Mouse (Mus musculus) forebrain, embryonic 12.5 days (tissue): ENCODE results near the gene Nvl. TPM values are rescaled to one million over a fixed set of nuclear protein-coding genes. Genes with fewer than 3 reads are reported as not detected.

ENCODE experiments used
- ATAC-seq: fragments of 200-750 bp; cut with Nextera tagmentation; 2 replicates; pipeline ENCODE4 v1.8.0; 2017; ENCODE audit warnings: moderate TSS enrichment; ENCODE audit not compliant: low FRiP score
- H3K27ac ChIP-seq: fragments of 300-500 bp; sonication (generic); 2 replicates; pipeline ENCODE4 v1.5.1; 2016; ENCODE audit warnings: mild to moderate bottlenecking
- H3K27me3 ChIP-seq: fragments of 300-500 bp; sonication (generic); 2 replicates; pipeline ENCODE4 v1.6.1; 2016; ENCODE audit warnings: mild to moderate bottlenecking
- H3K36me3 ChIP-seq: fragments of 300-500 bp; sonication (generic); replicated peaks from 2 replicates; pipeline ENCODE4 v1.6.1; 2016; ENCODE audit warnings: mild to moderate bottlenecking
- H3K4me1 ChIP-seq: fragments of 300-500 bp; sonication (generic); 2 replicates; pipeline ENCODE4 v1.6.1; 2016
- H3K4me2 ChIP-seq: fragments of 300-500 bp; sonication (generic); 2 replicates; pipeline ENCODE4 v1.6.1; 2016; ENCODE audit warnings: mild to moderate bottlenecking, moderate library complexity
- H3K4me3 ChIP-seq: fragments of 300-500 bp; sonication (generic); replicated peaks from 2 replicates; pipeline ENCODE4 v1.5.1; 2016; ENCODE audit warnings: mild to moderate bottlenecking
- H3K9ac ChIP-seq: fragments of 300-500 bp; sonication (generic); 2 replicates; pipeline ENCODE4 v1.6.1; 2016; ENCODE audit warnings: mild to moderate bottlenecking
- H3K9me3 ChIP-seq: fragments of 300-500 bp; sonication (generic); 2 replicates; pipeline ENCODE4 v1.6.1; 2016
- WGBS: fragments of 180-500 bp; shearing (Covaris S2); methylation state at CpG from one replicate; pipeline ENCODE4 v1.1.7; 2016; 5-methylcytosine and 5-hydroxymethylcytosine counted together
- polyA plus RNA-seq: library from polyadenylated mRNA; unstranded; fragments of >200 nt; fragmentation: Nextera tagmentation; extraction: Ambion mirVana; gene quantifications from 2 replicates; pipeline ENCODE4 v1.2.1, GENCODE M21; 2016

Gene Nvl
- polyA plus RNA-seq, result 44.5 and 47.2 TPM in 2 replicates

DNA sequence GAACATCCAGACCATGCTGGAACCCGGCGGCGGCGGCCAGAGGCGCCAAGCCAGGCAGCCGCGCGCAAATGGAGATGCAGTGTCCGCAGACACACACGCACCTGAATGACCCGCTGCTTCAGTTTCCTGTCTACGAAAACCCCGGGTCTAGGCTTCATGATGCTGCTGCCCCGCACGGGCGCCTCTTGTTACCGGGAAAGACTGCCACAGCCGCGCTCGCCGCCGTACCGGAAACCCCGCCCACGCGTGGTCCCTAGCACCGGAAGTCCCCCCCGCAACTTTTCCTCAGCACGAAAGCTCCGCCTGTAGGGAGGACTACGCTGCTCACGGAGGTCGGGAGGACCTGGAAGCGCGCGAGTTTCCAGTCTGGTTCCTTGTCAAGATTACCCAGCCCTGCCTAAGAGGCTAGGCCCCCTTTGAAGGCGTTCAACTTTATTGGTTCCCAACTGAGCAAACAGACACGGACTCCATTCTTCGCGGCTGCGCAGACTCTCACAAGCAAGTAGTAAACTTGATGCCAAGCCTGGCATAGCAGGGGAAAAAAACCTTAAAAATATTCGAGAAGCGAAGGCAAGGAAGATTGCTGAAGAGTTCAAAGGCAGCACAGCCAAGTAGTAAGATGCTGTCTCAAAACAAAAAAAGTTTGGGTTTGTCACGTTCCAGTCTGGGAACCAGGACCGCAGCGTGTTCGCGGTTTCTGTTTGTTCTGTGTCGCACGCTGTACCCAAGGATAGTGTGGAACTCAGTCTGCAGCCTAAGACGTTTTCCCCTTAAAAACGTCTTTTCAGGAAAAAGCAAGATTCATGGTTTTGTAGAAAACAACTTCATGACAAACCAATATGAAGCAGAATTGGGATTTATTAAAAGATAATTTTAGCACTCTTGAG, at the start of gene Nvl, which contains the start of gene Cnih4:
TSS of gene Nvl (minus strand) at position 255 of the 887 bp plus-strand sequence.
TSS of gene Cnih4 (plus strand) at position 744 of the 887 bp plus-strand sequence.
- Histone ChIP-seq H3K4me3 (peak within 1 kb of the TSS; percentile 77), H3K4me2 (peak within 1 kb of the TSS; percentile 72), H3K4me1 (peaks cover 32% of the 10 kb centered on the region), H3K27me3 (no peaks in the 10 kb centered on the region), H3K9me3 (no peaks in the 10 kb centered on the region), H3K36me3 (peaks cover 27% of the 10 kb centered on the region), H3K9ac (peak within 1 kb of the TSS; percentile 70), H3K27ac (peak within 1 kb of the TSS; percentile 88)
- ATAC-seq, result peak; percentile 99
- WGBS, result under 1% methylated on average over 52 of the region's 52 CpGs

DNA sequence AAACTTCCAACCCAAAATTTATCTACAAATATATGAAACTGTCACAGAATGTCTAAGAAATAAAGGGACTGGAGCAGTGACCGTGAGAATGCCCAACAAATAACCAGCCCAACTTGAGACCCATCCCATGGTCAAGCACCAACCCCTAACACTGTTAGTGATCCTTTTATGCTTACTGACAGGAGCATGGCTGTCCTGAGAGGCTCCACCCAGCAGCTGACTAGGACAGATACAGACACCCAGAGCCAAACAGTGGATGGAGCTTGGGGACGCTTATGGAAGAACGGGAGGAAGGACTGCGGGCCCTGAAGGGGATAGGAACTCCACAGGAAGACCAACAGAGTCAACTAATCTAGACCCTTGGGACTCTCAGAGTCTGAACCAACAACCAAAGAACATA, 44.9 kb upstream of the Nvl start:
- no peaks in the 10 kb centered on the region for H3K27me3 ChIP-seq
- no peak overlapping the region for H3K4me2 ChIP-seq
- H3K9ac ChIP-seq, result no peak overlapping the region
- peaks cover 76% of the 10 kb centered on the region for H3K36me3 ChIP-seq
- H3K4me3 ChIP-seq, result no peak overlapping the region
- H3K4me1 ChIP-seq, result no peaks in the 10 kb centered on the region
- H3K27ac ChIP-seq, result no peak overlapping the region
- WGBS, result 87% methylated on average over 4 of the region's 4 CpGs
- no peak for ATAC-seq
- no peaks in the 10 kb centered on the region for H3K9me3 ChIP-seq

DNA sequence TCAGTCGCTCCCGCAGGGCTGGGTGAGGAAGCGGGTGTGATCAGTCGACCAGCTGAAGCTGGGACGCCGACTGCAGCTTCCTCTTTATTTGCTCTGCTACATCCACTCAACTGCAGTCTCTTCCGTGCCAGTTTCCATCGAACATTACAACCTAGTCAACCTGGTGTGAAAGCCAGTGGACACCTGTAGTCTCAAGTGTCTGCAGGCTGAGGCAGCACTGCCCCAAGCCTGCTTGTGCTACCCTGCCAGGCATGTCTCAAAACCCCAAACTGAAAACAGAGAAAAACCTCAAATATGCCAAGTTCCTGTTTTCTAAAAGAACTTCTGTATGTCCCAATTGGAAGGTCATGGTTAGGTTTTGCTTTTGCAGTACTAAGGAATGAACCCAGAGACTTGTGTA, 26.2 kb upstream of the Nvl start:
- Histone ChIP-seq H3K36me3 (peaks cover 59% of the 10 kb centered on the region), H3K4me3 (no peak overlapping the region), H3K9me3 (no peaks in the 10 kb centered on the region), H3K4me2 (no peak overlapping the region), H3K27me3 (no peaks in the 10 kb centered on the region), H3K4me1 (no peaks in the 10 kb centered on the region), H3K9ac (no peak overlapping the region), H3K27ac (no peak overlapping the region)
- WGBS, result 92% methylated on average over 8 of the region's 8 CpGs
- no peak for ATAC-seq

DNA sequence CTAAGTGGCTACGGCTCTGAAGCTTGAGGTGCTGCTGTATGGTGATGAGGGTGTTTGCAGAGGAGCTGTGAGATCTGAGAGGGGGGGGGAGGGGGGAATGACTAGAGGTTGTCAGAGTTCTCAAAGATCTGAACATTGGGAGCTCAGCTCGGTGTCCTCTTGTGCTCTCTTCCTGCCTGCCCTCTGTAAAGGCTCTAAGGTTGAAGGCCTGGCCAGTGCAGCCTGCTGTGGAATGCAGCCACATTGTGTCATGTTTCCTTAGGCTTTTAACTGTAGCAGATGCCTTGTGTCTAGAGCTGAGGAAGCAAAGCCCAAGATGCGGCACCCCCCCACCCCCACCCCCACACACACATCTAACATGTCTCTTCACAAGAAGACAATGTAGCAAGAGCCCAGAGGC, 24.4 kb upstream of the Nvl start:
- 79% methylated on average over 3 of the region's 3 CpGs for WGBS
- Histone ChIP-seq H3K4me1 (no peaks in the 10 kb centered on the region), H3K9me3 (no peaks in the 10 kb centered on the region), H3K9ac (no peak overlapping the region), H3K36me3 (peaks cover 67% of the 10 kb centered on the region), H3K4me3 (no peak overlapping the region), H3K27me3 (no peaks in the 10 kb centered on the region), H3K27ac (no peak overlapping the region), H3K4me2 (no peak overlapping the region)
- no peak for ATAC-seq

DNA sequence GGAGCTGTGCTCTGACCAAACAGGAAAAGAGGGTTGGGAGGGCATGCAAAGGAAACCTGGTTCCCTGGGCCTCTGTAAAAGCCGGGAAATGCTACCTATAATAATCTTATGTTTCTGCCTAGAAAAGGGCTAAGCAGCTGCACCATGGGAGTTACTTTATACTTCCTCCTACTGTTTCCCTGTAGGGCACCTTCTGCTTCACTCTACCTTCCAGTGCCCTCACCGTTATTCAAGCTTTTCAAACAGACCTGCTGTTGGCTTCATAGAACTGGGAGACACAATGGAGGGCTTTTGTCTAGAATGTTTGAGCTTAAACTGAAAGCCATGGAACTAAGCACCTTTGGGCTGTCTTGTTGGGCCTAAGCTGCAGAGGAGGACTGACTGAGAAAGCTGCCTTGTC, 23.8 kb upstream of the Nvl start:
- no peak for ATAC-seq
- H3K9ac ChIP-seq, result no peak overlapping the region
- no peak overlapping the region for H3K27ac ChIP-seq
- H3K36me3 ChIP-seq, result peaks cover 72% of the 10 kb centered on the region
- WGBS, result 82% methylated on average over 2 of the region's 2 CpGs
- H3K4me3 ChIP-seq, result no peak overlapping the region
- H3K9me3 ChIP-seq, result no peaks in the 10 kb centered on the region
- H3K4me2 ChIP-seq, result no peak overlapping the region
- no peaks in the 10 kb centered on the region for H3K4me1 ChIP-seq
- H3K27me3 ChIP-seq, result no peaks in the 10 kb centered on the region

DNA sequence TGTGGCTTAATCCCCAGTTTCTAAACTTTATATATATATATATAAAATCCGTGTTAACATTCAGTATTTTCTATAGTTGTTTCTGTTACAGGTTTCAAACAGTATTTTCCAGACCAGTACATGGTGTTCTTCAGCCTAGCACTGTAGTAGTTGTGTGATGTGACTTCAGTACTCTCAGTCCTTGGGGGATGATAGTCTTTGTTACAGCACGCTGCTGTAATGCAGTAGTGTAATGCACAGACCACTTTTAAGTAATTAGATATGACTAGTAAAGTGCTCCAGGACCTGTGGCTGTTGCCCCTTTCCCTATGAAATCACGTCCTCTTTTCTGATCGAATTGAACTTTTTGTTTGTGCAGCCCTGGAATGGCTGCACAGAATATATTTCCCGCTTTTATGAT, 7.5 kb upstream of the Nvl start:
- Histone ChIP-seq H3K27ac (peak overlapping the region; percentile 92; the same call in 1 of the 2 replicates), H3K4me3 (peak overlapping the region; percentile 97), H3K36me3 (peaks cover 20% of the 10 kb centered on the region), H3K27me3 (no peaks in the 10 kb centered on the region), H3K9ac (peak overlapping the region; percentile 94), H3K9me3 (no peaks in the 10 kb centered on the region), H3K4me1 (peaks cover 27% of the 10 kb centered on the region), H3K4me2 (peak overlapping the region; percentile 63)
- 37% methylated on average over 5 of the region's 5 CpGs for WGBS
- no peak for ATAC-seq

DNA sequence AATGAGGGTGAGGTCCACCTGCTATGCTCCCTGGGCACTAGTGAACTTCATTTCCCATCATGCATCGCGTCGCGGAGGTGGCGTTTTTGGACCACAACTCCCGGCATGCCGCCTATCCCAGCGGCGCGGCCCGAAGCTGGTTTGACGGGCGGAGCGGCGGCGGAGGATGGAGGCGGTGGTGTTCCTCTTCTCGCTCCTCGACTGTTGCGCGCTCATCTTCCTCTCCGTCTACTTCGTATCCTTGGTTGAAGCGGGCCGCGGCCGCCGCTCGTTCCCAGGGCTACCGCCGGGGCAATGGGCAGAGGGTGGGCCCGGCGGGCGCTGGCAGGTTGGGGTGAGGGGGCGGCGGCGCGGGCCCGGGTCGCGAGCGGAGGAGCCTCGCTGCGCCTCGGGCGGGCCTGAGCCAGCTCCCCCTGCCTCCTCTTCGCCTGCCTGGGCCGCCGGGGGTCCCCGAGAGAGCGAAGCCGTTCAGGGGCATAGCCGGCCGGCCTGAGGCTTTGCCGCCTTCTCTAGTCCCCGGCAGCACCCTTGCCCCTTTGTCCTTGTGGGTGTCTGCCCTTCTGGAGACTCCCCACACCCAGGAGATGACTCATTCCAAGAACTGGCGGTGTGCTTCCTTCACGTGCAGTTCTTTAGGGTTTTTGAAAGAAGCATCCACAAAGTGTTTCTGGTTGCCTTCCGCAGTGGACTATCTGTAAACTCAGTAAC, 7.0 kb upstream of the Nvl start:
- Histone ChIP-seq H3K4me1 (peaks cover 28% of the 10 kb centered on the region), H3K9me3 (no peaks in the 10 kb centered on the region), H3K4me2 (peak overlapping the region; percentile 63), H3K4me3 (peak overlapping the region; percentile 97), H3K9ac (peak overlapping the region; percentile 94), H3K36me3 (peaks cover 16% of the 10 kb centered on the region), H3K27me3 (no peaks in the 10 kb centered on the region), H3K27ac (peak overlapping the region; percentile 92)
- under 1% methylated on average over 51 of the region's 59 CpGs for WGBS
- ATAC-seq, result peak; percentile 96

DNA sequence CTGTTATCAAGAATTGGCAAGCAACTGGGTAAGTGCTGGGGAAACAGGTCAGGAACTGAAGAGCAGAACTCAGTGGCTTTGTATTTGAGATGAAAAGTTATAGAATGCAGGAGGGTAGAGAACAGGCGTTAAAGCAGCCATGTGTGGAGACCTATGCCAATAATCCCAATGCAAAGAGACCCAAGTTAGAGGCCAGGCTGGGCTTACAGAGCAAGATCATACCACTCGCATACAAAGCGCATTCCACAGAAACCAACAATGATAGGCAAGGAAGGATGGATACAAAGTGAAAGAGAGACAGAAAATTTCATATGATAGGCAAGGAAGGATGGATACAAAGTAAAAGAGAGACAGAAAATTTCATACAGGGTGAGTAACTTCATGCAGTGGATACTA, 6.4 kb upstream of the Nvl start:
- Histone ChIP-seq H3K4me1 (peaks cover 32% of the 10 kb centered on the region), H3K36me3 (peaks cover 10% of the 10 kb centered on the region), H3K4me3 (peak overlapping the region; percentile 97; the same call in 1 of the 2 replicates), H3K27me3 (no peaks in the 10 kb centered on the region), H3K27ac (peak overlapping the region; percentile 59; the same call in 1 of the 2 replicates), H3K9me3 (no peaks in the 10 kb centered on the region), H3K4me2 (no peak overlapping the region), H3K9ac (no peak overlapping the region)
- WGBS, result 63% methylated on average over 3 of the region's 3 CpGs
- ATAC-seq, result no peak

DNA sequence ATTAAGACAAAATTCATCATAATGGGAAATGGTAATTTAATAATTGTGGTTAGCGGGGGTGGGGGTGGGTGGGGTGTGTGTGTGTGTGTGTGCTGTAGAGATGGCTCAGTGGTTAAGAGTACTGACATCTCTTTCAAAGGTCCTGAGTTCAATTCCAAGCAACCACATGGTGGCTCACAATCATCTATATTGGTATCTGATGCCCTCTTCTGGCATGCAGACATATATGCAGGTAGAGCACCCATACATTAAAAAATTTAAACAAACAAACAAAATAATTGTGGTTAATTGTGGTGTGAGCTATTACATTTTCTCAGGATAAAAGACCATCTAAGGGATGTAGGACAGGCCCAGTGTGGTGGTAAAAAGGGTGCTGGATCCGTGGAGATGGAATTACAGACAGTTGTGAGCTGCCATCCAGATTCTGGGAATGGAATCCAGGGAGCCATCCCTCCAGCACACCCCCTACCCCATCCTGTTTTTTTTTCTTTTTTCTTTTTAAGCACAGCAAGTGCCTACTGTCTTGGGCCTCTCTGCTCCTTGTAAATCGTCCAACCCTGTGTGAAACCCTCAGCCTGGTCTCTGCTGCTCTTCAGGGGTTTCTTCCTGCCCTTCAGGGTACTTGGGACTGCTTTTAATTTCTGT, 5.5 kb upstream of the Nvl start:
- H3K9ac ChIP-seq, result 0 out of 2 replicates have a peak overlapping the region, but pooled peaks have one; percentile 7
- no peaks in the 10 kb centered on the region for H3K27me3 ChIP-seq
- whole genome bisulfite sequencing, result 78% methylated on average over 3 of the region's 3 CpGs
- H3K4me2 ChIP-seq, result no peak overlapping the region
- no peak for ATAC-seq
- peaks cover 4% of the 10 kb centered on the region; the same call in 1 of the 2 replicates for H3K36me3 ChIP-seq
- H3K4me3 ChIP-seq, result no peak overlapping the region
- H3K4me1 ChIP-seq, result peaks cover 40% of the 10 kb centered on the region
- H3K9me3 ChIP-seq, result no peaks in the 10 kb centered on the region
- H3K27ac ChIP-seq, result no peak overlapping the region

DNA sequence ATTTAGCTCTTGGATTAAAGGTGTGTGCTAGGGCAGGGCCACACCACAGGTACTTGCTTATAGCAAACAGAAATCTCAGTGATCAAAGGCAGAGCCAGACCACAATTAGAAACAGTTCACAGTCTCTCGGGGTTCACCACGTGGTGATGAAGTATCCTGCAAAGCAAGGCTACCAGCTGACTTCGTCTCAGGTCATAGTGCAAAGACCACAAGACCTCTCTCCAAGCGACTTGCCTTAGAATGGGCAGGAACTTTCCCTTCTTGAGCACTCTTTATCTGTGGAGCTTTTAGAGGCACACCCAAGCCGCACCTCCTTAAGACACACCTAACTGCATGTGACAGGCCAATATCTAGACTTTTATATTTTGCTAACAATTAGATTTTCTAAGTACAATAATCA, 4.5 kb upstream of the Nvl start:
- no peak overlapping the region for H3K9ac ChIP-seq
- peak overlapping the region; percentile 6; the same call in 1 of the 2 replicates for H3K27ac ChIP-seq
- H3K4me1 ChIP-seq, result peaks cover 40% of the 10 kb centered on the region
- H3K36me3 ChIP-seq, result no peaks in the 10 kb centered on the region
- no peak overlapping the region for H3K4me3 ChIP-seq
- 68% methylated on average over 5 of the region's 5 CpGs for WGBS
- H3K27me3 ChIP-seq, result no peaks in the 10 kb centered on the region
- ATAC-seq, result no peak
- H3K4me2 ChIP-seq, result no peak overlapping the region
- H3K9me3 ChIP-seq, result no peaks in the 10 kb centered on the region

DNA sequence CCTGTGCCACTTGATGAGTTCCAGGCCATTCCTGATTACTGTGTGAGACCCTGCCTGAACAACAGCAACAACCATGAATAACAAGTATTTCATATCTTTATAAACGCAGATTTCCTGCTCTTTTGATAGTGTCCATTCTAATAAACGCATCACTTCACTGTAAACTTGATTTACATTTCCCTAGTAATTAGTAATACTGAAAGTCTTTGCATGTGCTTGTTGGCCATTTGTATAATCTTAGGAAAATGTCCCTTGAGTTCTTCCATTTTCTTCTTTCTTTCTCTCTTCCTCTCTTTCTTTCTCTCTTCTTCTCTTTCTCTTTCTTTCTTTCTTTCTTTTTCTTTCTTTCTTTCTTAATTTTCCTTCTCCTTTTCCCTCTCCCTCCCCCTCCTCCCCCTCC, 2.2 kb upstream of the Nvl start:
- peaks cover 36% of the 10 kb centered on the region for H3K4me1 ChIP-seq
- no peaks in the 10 kb centered on the region for H3K27me3 ChIP-seq
- H3K9ac ChIP-seq, result no peak overlapping the region
- no peak overlapping the region for H3K27ac ChIP-seq
- H3K9me3 ChIP-seq, result no peaks in the 10 kb centered on the region
- ATAC-seq, result no peak
- H3K36me3 ChIP-seq, result peaks cover 7% of the 10 kb centered on the region; the same call in 1 of the 2 replicates
- WGBS, result 86% methylated on average over 2 of the region's 2 CpGs
- H3K4me2 ChIP-seq, result no peak overlapping the region
- no peak overlapping the region for H3K4me3 ChIP-seq

DNA sequence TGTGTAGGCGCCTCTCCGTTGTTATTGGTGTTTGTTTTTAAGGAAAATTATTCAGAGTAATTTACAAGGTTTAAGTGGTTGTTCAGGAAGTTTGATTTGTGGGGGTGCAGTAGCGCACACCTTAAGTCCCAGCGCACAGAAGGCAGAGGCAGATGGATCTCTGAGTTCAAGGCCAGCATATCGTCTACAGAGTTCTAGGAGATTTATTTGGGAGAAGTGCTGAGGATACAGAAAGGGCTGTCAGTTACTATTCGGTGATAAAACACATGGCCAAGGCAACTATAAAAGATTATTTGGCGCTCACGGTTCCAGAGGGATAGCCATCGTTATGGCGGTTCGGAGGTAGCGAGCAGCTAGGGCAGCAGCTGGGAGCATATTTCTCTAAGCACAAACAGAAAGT, 962 bp upstream of the Nvl start:
- Histone ChIP-seq H3K4me2 (peak overlapping the region; percentile 72), H3K27me3 (no peaks in the 10 kb centered on the region), H3K36me3 (peaks cover 19% of the 10 kb centered on the region), H3K9ac (peak overlapping the region; percentile 63), H3K4me3 (peak overlapping the region; percentile 77), H3K27ac (peak overlapping the region; percentile 88; the same call in 1 of the 2 replicates), H3K9me3 (no peaks in the 10 kb centered on the region), H3K4me1 (peaks cover 32% of the 10 kb centered on the region)
- no peak for ATAC-seq
- WGBS, result 12% methylated on average over 12 of the region's 12 CpGs
